Mouse (Mus musculus) ES-E14 (cell line): ENCODE measurements around the gene Zfp983.

ENCODE experiments used
- CHD2 ChIP-seq: IDR thresholded peaks from 2 replicates; pipeline ENCODE4 v1.6.1; 2014; ENCODE audit warnings: mild to moderate bottlenecking, low read depth, low read length, inconsistent platforms
- HCFC1 ChIP-seq: IDR thresholded peaks from 2 replicates; pipeline ENCODE4 v1.6.1; 2012; ENCODE audit warnings: low read length, inconsistent platforms, borderline replicate concordance; ENCODE audit not compliant: insufficient read depth
- MAFK ChIP-seq: IDR thresholded peaks from 2 replicates; pipeline ENCODE4 v1.6.1; 2014; ENCODE audit warnings: mild to moderate bottlenecking, low read depth, low read length, inconsistent platforms; ENCODE audit not compliant: insufficient read depth
- ZC3H11A ChIP-seq: IDR thresholded peaks from 2 replicates; pipeline ENCODE4 v1.6.1; 2012; ENCODE audit warnings: low read depth, mild to moderate bottlenecking, inconsistent platforms, low read length, borderline replicate concordance

GRCm38 (mm10) chr17:21702281-21703240, 52.1 kb downstream of the Zfp983 start:
- TF ChIP-seq CHD2 = no peak
- TF ChIP-seq MAFK = no peak
- TF ChIP-seq HCFC1 = no peak
- no peak for TF ChIP-seq ZC3H11A
